Mouse (Mus musculus) cerebellum, adult 2 months (tissue): ENCODE measurements around the gene Zfp644.

Source experiments
- CTCF ChIP-seq: fragments of 200-500 bp; IDR thresholded peaks from 2 replicates; pipeline ENCODE4 v1.5.1; 2011; ENCODE audit warnings: low read depth, mild to moderate bottlenecking, control low read depth, low read length, moderate library complexity, borderline replicate concordance; ENCODE audit not compliant: insufficient read depth
- POLR2A ChIP-seq: fragments of 200-500 bp; IDR thresholded peaks from 2 replicates; pipeline ENCODE4 v1.6.1; 2011; ENCODE audit warnings: low read length, control low read depth, borderline replicate concordance; ENCODE audit not compliant: insufficient read depth

- no peak for TF ChIP-seq CTCF
- TF ChIP-seq POLR2A: no peak
These were observed 20.3 kb downstream of the Zfp644 start for GRCm38 (mm10) chr5:106676784-106677183.
